Mouse (Mus musculus) midbrain, postnatal 0 days (tissue): ENCODE data around the gene Srsf3. TPM values are rescaled to one million over a fixed set of nuclear protein-coding genes. Genes with fewer than 3 reads are reported as not detected.

ENCODE experiments used
- ATAC-seq: fragments of 200-750 bp; cut with Nextera tagmentation; 2 replicates; pipeline ENCODE4 v1.8.0; 2017; ENCODE audit warnings: moderate number of reproducible peaks, mild to moderate bottlenecking, moderate TSS enrichment, moderate library complexity; ENCODE audit not compliant: low FRiP score
- DNase-seq: peaks from one replicate; pipeline ENCODE4 v3.0.0-alpha.2; 2015; ENCODE audit warnings: low spot score
- H3K27ac ChIP-seq: fragments of 300-500 bp; sonication (generic); 2 replicates; pipeline ENCODE4 v1.5.1; 2014; ENCODE audit warnings: low read depth, mild to moderate bottlenecking, low read length, mixed read lengths
- H3K27me3 ChIP-seq: fragments of 300-500 bp; sonication (generic); 2 replicates; pipeline ENCODE4 v1.6.1; 2014; ENCODE audit warnings: low read length, control low read depth, mixed read lengths; ENCODE audit not compliant: insufficient read depth
- H3K36me3 ChIP-seq: fragments of 300-500 bp; sonication (generic); 2 replicates; pipeline ENCODE4 v1.6.1; 2014; ENCODE audit warnings: low read length, control low read depth, mixed read lengths; ENCODE audit not compliant: insufficient read depth
- H3K4me1 ChIP-seq: fragments of 300-500 bp; sonication (generic); 2 replicates; pipeline ENCODE4 v1.6.1; 2014; ENCODE audit warnings: mild to moderate bottlenecking, control low read depth, antibody characterized with exemption, low read length, mixed read lengths; ENCODE audit not compliant: insufficient read depth
- H3K4me2 ChIP-seq: fragments of 300-500 bp; sonication (generic); 2 replicates; pipeline ENCODE4 v1.6.1; 2014; ENCODE audit warnings: low read depth, mild to moderate bottlenecking, low read length, mixed read lengths; ENCODE audit not compliant: poor library complexity, severe bottlenecking
- H3K4me3 ChIP-seq: fragments of 300-500 bp; sonication (generic); 2 replicates; pipeline ENCODE4 v1.5.1; 2014; ENCODE audit warnings: low read depth, mild to moderate bottlenecking, low read length, moderate library complexity
- H3K9ac ChIP-seq: fragments of 300-500 bp; sonication (generic); replicated peaks from 2 replicates; pipeline ENCODE4 v1.6.1; 2014; ENCODE audit warnings: mild to moderate bottlenecking, low read length, moderate library complexity, mixed read lengths; ENCODE audit not compliant: poor library complexity, severe bottlenecking
- H3K9me3 ChIP-seq: fragments of 300-500 bp; sonication (generic); 2 replicates; pipeline ENCODE4 v1.6.1; 2016; ENCODE audit warnings: low read length, control low read depth
- CTCF ChIP-seq: IDR thresholded peaks from 2 replicates; pipeline ENCODE4 v1.5.1; 2016; ENCODE audit warnings: antibody characterized with exemption, mild to moderate bottlenecking
- whole genome bisulfite sequencing: fragments of 180-500 bp; shearing (Covaris S2); extraction: QIAGEN DNeasy Blood & Tissue Kit; methylation state at CpG from one replicate; pipeline ENCODE4 v1.1.7; 2014; 5-methylcytosine and 5-hydroxymethylcytosine counted together
- polyA plus RNA-seq: library from polyadenylated mRNA; unstranded; fragments of >200 nt; fragmentation: Nextera tagmentation; extraction: Ambion mirVana; gene quantifications from 2 replicates; pipeline ENCODE4 v1.2.1, GENCODE M21; 2015
- total RNA-seq: library from RNA; depleted of rRNA; stranded (reverse); fragments of >200 nt; gene quantifications from 2 replicates; pipeline ENCODE4 v1.2.3, GENCODE M21; 2014

The Srsf3 gene
- total and polyA plus RNA-seq, 2 experiments from 2014 or later, result 119 to 296 TPM

- TF ChIP-seq CTCF, result no peak
- peaks cover 12% of the 10 kb centered on the region for H3K36me3 ChIP-seq
- 71% methylated on average over 1 of the region's 1 CpGs for WGBS
- no peak overlapping the region for H3K9ac ChIP-seq
- H3K4me3 ChIP-seq, result no peak overlapping the region
- no peaks in the 10 kb centered on the region for H3K9me3 ChIP-seq
- H3K27ac ChIP-seq, result no peak overlapping the region
- H3K4me2 ChIP-seq, result no peak overlapping the region
- peaks cover 10% of the 10 kb centered on the region; the same call in 1 of the 2 replicates for H3K4me1 ChIP-seq
- ATAC-seq (no peak), DNase-seq (no peak)
- no peaks in the 10 kb centered on the region for H3K27me3 ChIP-seq
Measured at GRCm38 (mm10) chr17:29003740-29004139, 28.7 kb upstream of the Srsf3 start.

- Histone ChIP-seq H3K4me2 (no peak overlapping the region), H3K36me3 (peaks cover 6% of the 10 kb centered on the region; the same call in 1 of the 2 replicates), H3K9me3 (no peaks in the 10 kb centered on the region), H3K4me1 (peaks cover 10% of the 10 kb centered on the region; the same call in 1 of the 2 replicates), H3K27ac (no peak overlapping the region), H3K4me3 (no peak overlapping the region), H3K27me3 (no peaks in the 10 kb centered on the region), H3K9ac (no peak overlapping the region)
- WGBS, result 94% methylated on average over 3 of the region's 3 CpGs
- no peak for ATAC-seq
- no peak for TF ChIP-seq CTCF
- DNase-seq, result no peak
Measured at GRCm38 (mm10) chr17:29005002-29005401, 27.4 kb upstream of the Srsf3 start.

- Histone ChIP-seq H3K36me3 (no peaks in the 10 kb centered on the region), H3K27me3 (no peaks in the 10 kb centered on the region), H3K4me1 (peaks cover 10% of the 10 kb centered on the region; the same call in 1 of the 2 replicates), H3K4me2 (peak overlapping the region; percentile 68), H3K4me3 (peak overlapping the region; percentile 80), H3K9me3 (no peaks in the 10 kb centered on the region), H3K9ac (peak overlapping the region; percentile 91), H3K27ac (peak overlapping the region; percentile 84; the same call in 1 of the 2 replicates)
- ATAC-seq (no peak), DNase-seq (no peak)
- WGBS, result 8% methylated on average over 7 of the region's 7 CpGs
- TF ChIP-seq CTCF, result no peak
Measured at GRCm38 (mm10) chr17:29006812-29007211, 25.6 kb upstream of the Srsf3 start.

DNA sequence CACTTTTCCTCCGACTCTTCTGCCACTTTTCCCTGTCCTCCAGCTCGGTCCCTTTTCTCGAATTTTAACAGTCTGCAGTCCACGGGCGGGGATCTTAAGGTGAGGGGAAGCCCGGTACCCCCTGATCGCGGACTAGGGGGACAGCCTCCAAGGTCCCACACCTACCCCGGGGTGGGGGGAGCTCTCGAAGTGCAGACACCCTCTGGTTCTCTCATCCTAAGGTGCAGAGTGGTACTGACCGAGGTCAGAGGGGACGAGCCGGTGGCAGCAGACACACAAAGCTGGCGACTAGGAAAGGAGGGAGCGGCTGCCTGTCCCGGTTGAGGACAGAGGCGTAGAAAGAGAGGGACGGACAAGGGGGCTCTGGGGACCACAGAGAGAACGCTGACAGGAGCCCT, 25.2 kb upstream of the Srsf3 start:
- DNase-seq, result no peak
- peak overlapping the region; percentile 91 for H3K9ac ChIP-seq
- ATAC-seq, result peak; percentile 50

DNA sequence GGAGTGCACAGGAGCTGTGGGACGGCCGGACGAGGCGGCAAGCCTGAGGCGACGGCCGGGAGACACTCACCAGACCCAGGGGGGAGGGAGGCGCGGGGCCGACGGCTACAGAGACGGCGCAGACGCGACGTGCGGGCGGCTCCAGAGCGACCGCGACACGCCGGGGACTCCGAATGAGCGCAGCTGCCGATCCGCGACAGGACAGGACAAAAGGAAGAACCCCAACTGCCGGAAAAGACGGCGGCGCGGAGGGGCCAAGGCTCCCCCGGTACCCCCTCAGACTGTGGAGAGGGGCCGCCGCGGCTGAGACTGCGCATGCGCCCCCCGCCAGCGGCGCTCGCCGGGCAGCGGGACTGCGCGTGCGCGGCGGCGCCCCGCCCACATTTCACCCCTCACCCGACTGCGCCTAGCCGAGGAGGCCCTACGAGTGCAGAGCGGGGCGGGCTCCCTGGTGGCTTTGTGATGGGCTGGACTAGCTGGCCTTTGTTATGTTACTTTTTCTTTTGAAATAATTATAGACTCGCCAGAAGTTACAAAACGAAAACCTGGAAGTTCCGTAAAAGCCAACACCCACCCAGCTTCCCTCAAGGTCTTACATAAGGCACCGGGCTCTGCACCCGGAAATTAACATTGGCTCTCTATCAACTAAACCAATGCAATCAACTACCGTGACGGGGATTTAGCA, 24.6 kb upstream of the Srsf3 start, which contains the start of gene Stk38:
Stk38 (minus strand) TSS at position 355 of the 685 bp plus-strand sequence.
- peak within 1 kb of the TSS; percentile 80 for H3K4me3 ChIP-seq
- TF ChIP-seq CTCF, result no peak
- DNase-seq (peak; percentile 84), ATAC-seq (peak; percentile 92)
- peak within 1 kb of the TSS; percentile 68 for H3K4me2 ChIP-seq
- H3K27me3 ChIP-seq, result no peaks in the 10 kb centered on the region
- H3K9me3 ChIP-seq, result no peaks in the 10 kb centered on the region
- H3K4me1 ChIP-seq, result peaks cover 10% of the 10 kb centered on the region; the same call in 1 of the 2 replicates
- H3K9ac ChIP-seq, result peak within 1 kb of the TSS; percentile 91
- peak within 1 kb of the TSS; percentile 84 for H3K27ac ChIP-seq
- under 1% methylated on average over 62 of the region's 65 CpGs for WGBS
- H3K36me3 ChIP-seq, result no peaks in the 10 kb centered on the region

More for the DNA sequence above, 25.2 kb upstream of the Srsf3 start:
- peaks cover 10% of the 10 kb centered on the region; the same call in 1 of the 2 replicates for H3K4me1 ChIP-seq
- no peak for TF ChIP-seq CTCF
- peak overlapping the region; percentile 84 for H3K27ac ChIP-seq
- peak overlapping the region; percentile 68 for H3K4me2 ChIP-seq
- H3K4me3 ChIP-seq, result peak overlapping the region; percentile 80
- WGBS, result 0% methylated on average over 19 of the region's 19 CpGs
- no peaks in the 10 kb centered on the region for H3K36me3 ChIP-seq
- no peaks in the 10 kb centered on the region for H3K9me3 ChIP-seq
- no peaks in the 10 kb centered on the region for H3K27me3 ChIP-seq

- Histone ChIP-seq H3K9ac (peak overlapping the region; percentile 91), H3K4me2 (peak overlapping the region; percentile 68), H3K9me3 (no peaks in the 10 kb centered on the region), H3K27ac (peak overlapping the region; percentile 84; the same call in 1 of the 2 replicates), H3K4me3 (peak overlapping the region; percentile 80), H3K4me1 (peaks cover 10% of the 10 kb centered on the region; the same call in 1 of the 2 replicates), H3K27me3 (no peaks in the 10 kb centered on the region), H3K36me3 (no peaks in the 10 kb centered on the region)
- 8% methylated on average over 8 of the region's 8 CpGs for WGBS
- ATAC-seq (no peak), DNase-seq (no peak)
- TF ChIP-seq CTCF, result no peak
Measured at GRCm38 (mm10) chr17:29008326-29008650, 24.1 kb upstream of the Srsf3 start.
